ENCODE assay signal across 19 mouse cellular contexts in the genomic region with DNA sequence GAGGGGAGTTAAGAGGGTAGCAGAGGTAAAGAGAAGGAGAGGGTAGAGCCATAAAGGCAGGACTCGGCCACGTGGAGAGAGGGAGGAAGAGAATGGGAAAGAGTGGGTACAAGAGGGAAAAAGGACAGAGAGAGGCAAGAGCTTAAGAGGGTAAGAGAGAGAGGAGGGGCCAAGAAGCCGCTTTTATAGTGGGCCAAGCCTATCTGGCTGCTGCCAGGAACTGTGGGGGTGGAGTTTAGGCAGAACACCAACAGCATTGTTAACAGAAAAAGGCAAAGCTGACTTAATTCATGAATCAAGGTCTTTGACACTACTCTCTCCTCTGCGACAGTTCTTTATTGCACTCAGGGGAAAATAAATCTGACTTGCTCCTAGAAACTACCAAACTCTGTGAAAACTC.
DNase-seq lines count a peak whose midpoint lies in the region; ATAC-seq and TF ChIP-seq lines count a peak whose summit lies in the region.
"Had no signal": no experiment of that assay in that cellular context is flagged by ENCODE, and none has a peak within 500 bp of the region (broad histone marks: within the 10 kb centered on the region; RNA-seq: fewer than 3 reads in every experiment).

No protein-coding gene starts in this region.

- ATAC-seq in forebrain, embryonic 15.5 days (replicated peaks): 0 out of 2 replicates have a peak, but pooled peaks have one; percentile 16
- ATAC-seq in midbrain, embryonic 14.5 days (ENCODE audit: low FRiP score, low TSS enrichment): peak; percentile 24; the same call in 1 of the 2 replicates
- no peak for ATAC-seq in midbrain, embryonic 11.5 days (ENCODE audit: low FRiP score)
- no peak for ATAC-seq in hindbrain, postnatal 0 days
- peak; percentile 61; the same call in 1 of the 2 replicates for ATAC-seq in neural tube, embryonic 15.5 days (ENCODE audit: low FRiP score)
- ATAC-seq: inflammation-experienced regulatory T-cells, adult 6 months had no signal

- no peaks in the 10 kb centered on the region for H3K9me3 ChIP-seq in forebrain, embryonic 15.5 days
- no peaks in the 10 kb centered on the region for H3K9me3 ChIP-seq in forebrain, embryonic 10.5 days
- no peaks in the 10 kb centered on the region for H3K9me3 ChIP-seq in midbrain, embryonic 14.5 days (ENCODE audit: control insufficient read depth, low read length)
- no peaks in the 10 kb centered on the region for H3K9me3 ChIP-seq in midbrain, embryonic 11.5 days (ENCODE audit: control insufficient read depth, low read length)
- H3K9me3 ChIP-seq in hindbrain, postnatal 0 days (ENCODE audit: low read length): no peaks in the 10 kb centered on the region
- no peaks in the 10 kb centered on the region for H3K9me3 ChIP-seq in neural tube, embryonic 15.5 days (replicated peaks)
- H3K9me3 ChIP-seq: kidney, embryonic 15.5 days had no signal

- no peak for DNase-seq in forebrain, embryonic 10.5 days (ENCODE audit: extremely low spot score, low spot score)
- DNase-seq in midbrain, embryonic 14.5 days: peak; percentile 21
- no peak for DNase-seq in midbrain, embryonic 11.5 days (ENCODE audit: low spot score, missing footprints)
- DNase-seq in hindbrain, postnatal 0 days (ENCODE audit: low spot score): peak; percentile 10
- no peak for DNase-seq in MN1 (ENCODE audit: low spot score)
- no peak for DNase-seq in urinary bladder, adult 18-20 months (ENCODE audit: low spot score in 2 of 2)
- DNase-seq: cerebellum, adult 11 months; cerebellum, postnatal 36 days; heart, adult 11 months; lung, embryonic 14.5 days; right cerebral cortex, postnatal 4 days; thymus, adult 2 months had no signal

- no peak overlapping the region for H3K4me2 ChIP-seq in forebrain, embryonic 15.5 days (replicated peaks)
- no peak overlapping the region for H3K4me2 ChIP-seq in midbrain, embryonic 14.5 days (ENCODE audit: low read length)
- H3K4me2 ChIP-seq in midbrain, embryonic 11.5 days: no peak overlapping the region
- no peak overlapping the region for H3K4me2 ChIP-seq in hindbrain, postnatal 0 days (ENCODE audit: low read depth, low read length)
- H3K4me2 ChIP-seq in neural tube, embryonic 15.5 days: no peak overlapping the region
- H3K4me2 ChIP-seq: kidney, embryonic 15.5 days; liver, embryonic 11.5 days; lung, embryonic 14.5 days had no signal

- H3K27me3 ChIP-seq in forebrain, embryonic 15.5 days: no peaks in the 10 kb centered on the region
- H3K27me3 ChIP-seq in forebrain, embryonic 10.5 days (ENCODE audit: poor library complexity, severe bottlenecking): no peaks in the 10 kb centered on the region
- no peaks in the 10 kb centered on the region for H3K27me3 ChIP-seq in midbrain, embryonic 14.5 days (ENCODE audit: control insufficient read depth, insufficient read depth, low read length)
- H3K27me3 ChIP-seq in midbrain, embryonic 11.5 days (ENCODE audit: control insufficient read depth, insufficient read depth, low read length): no peaks in the 10 kb centered on the region
- H3K27me3 ChIP-seq in hindbrain, postnatal 0 days (ENCODE audit: insufficient read depth, low read length): no peaks in the 10 kb centered on the region
- H3K27me3 ChIP-seq in neural tube, embryonic 15.5 days (replicated peaks): no peaks in the 10 kb centered on the region
- H3K27me3 ChIP-seq: kidney, embryonic 15.5 days had no signal

- H3K9ac ChIP-seq in forebrain, embryonic 15.5 days (replicated peaks): no peak overlapping the region
- no peak overlapping the region for H3K9ac ChIP-seq in midbrain, embryonic 14.5 days (replicated peaks; ENCODE audit: low read length)
- no peak overlapping the region for H3K9ac ChIP-seq in midbrain, embryonic 11.5 days (ENCODE audit: low read length)
- H3K9ac ChIP-seq in hindbrain, postnatal 0 days (replicated peaks; ENCODE audit: low read length): no peak overlapping the region
- H3K9ac ChIP-seq in neural tube, embryonic 15.5 days (replicated peaks): no peak overlapping the region
- H3K9ac ChIP-seq: kidney, embryonic 15.5 days; lung, embryonic 14.5 days had no signal

- WGBS in forebrain, embryonic 15.5 days: 43% methylated on average over 4 of the region's 4 CpGs
- whole genome bisulfite sequencing in forebrain, embryonic 10.5 days: 60% methylated on average over 4 of the region's 4 CpGs
- WGBS in midbrain, embryonic 14.5 days: 58% methylated on average over 4 of the region's 4 CpGs
- 66% methylated on average over 4 of the region's 4 CpGs for WGBS in midbrain, embryonic 11.5 days
- 54% methylated on average over 4 of the region's 4 CpGs for WGBS in hindbrain, postnatal 0 days
- 29% methylated on average over 4 of the region's 4 CpGs for WGBS in neural tube, embryonic 15.5 days

- no peak for TF ChIP-seq CTCF in hindbrain, postnatal 0 days (IDR thresholded peaks at IDR 0.05; ENCODE audit: low read depth)

- H3K36me3 ChIP-seq in forebrain, embryonic 15.5 days: no peaks in the 10 kb centered on the region
- no peaks in the 10 kb centered on the region for H3K36me3 ChIP-seq in forebrain, embryonic 10.5 days (replicated peaks)
- H3K36me3 ChIP-seq in midbrain, embryonic 14.5 days (ENCODE audit: control insufficient read depth, insufficient read depth, low read length): no peaks in the 10 kb centered on the region
- no peaks in the 10 kb centered on the region for H3K36me3 ChIP-seq in midbrain, embryonic 11.5 days (ENCODE audit: control insufficient read depth, insufficient read depth, low read length)
- no peaks in the 10 kb centered on the region for H3K36me3 ChIP-seq in hindbrain, postnatal 0 days (ENCODE audit: insufficient read depth, low read length)
- no peaks in the 10 kb centered on the region for H3K36me3 ChIP-seq in neural tube, embryonic 15.5 days
- H3K36me3 ChIP-seq: kidney, embryonic 15.5 days had no signal

- no peaks in the 10 kb centered on the region for H3K4me1 ChIP-seq in forebrain, embryonic 15.5 days
- no peaks in the 10 kb centered on the region for H3K4me1 ChIP-seq in forebrain, embryonic 10.5 days
- no peaks in the 10 kb centered on the region for H3K4me1 ChIP-seq in midbrain, embryonic 14.5 days (ENCODE audit: control insufficient read depth, insufficient read depth, low read length)
- no peaks in the 10 kb centered on the region for H3K4me1 ChIP-seq in midbrain, embryonic 11.5 days (ENCODE audit: control insufficient read depth, insufficient read depth, low read length)
- no peaks in the 10 kb centered on the region for H3K4me1 ChIP-seq in hindbrain, postnatal 0 days (ENCODE audit: insufficient read depth, low read length)
- no peaks in the 10 kb centered on the region for H3K4me1 ChIP-seq in neural tube, embryonic 15.5 days
- H3K4me1 ChIP-seq: kidney, embryonic 15.5 days had no signal

- H3K27ac ChIP-seq in forebrain, embryonic 15.5 days (replicated peaks): no peak overlapping the region
- no peak overlapping the region for H3K27ac ChIP-seq in forebrain, embryonic 10.5 days
- H3K27ac ChIP-seq in midbrain, embryonic 14.5 days (replicated peaks; ENCODE audit: low read depth, low read length): no peak overlapping the region
- H3K27ac ChIP-seq in midbrain, embryonic 11.5 days (ENCODE audit: low read depth, low read length): no peak overlapping the region
- H3K27ac ChIP-seq in hindbrain, postnatal 0 days: no peak overlapping the region
- H3K27ac ChIP-seq in neural tube, embryonic 15.5 days (replicated peaks): no peak overlapping the region
- H3K27ac ChIP-seq: kidney, embryonic 15.5 days; macrophage had no signal

- no peak overlapping the region for H3K4me3 ChIP-seq in forebrain, embryonic 15.5 days
- H3K4me3 ChIP-seq in forebrain, embryonic 10.5 days: no peak overlapping the region
- H3K4me3 ChIP-seq in midbrain, embryonic 14.5 days (replicated peaks; ENCODE audit: low read depth, low read length): no peak overlapping the region
- H3K4me3 ChIP-seq in midbrain, embryonic 11.5 days (ENCODE audit: low read depth, low read length): no peak overlapping the region
- no peak overlapping the region for H3K4me3 ChIP-seq in hindbrain, postnatal 0 days (ENCODE audit: low read length)
- H3K4me3 ChIP-seq in neural tube, embryonic 15.5 days (replicated peaks): no peak overlapping the region
- H3K4me3 ChIP-seq: kidney, embryonic 15.5 days; myocyte had no signal

Comparison
In these comparisons a context has a peak if more than half of its experiments do, and no peak if none do; other contexts are left out.
1. ATAC-seq: peak in forebrain, embryonic 15.5 days (single experiment), midbrain, embryonic 14.5 days (single experiment) and neural tube, embryonic 15.5 days (single experiment); none in midbrain, embryonic 11.5 days (single experiment) and hindbrain, postnatal 0 days (single experiment).
2. DNase-seq: peak in midbrain, embryonic 14.5 days (single experiment) and hindbrain, postnatal 0 days (single experiment); none in forebrain, embryonic 10.5 days (single experiment), midbrain, embryonic 11.5 days (single experiment), MN1 (single experiment) and urinary bladder, adult 18-20 months (0 of 2).